Mouse (Mus musculus): ENCODE data around the gene Tep1. TPM values are rescaled to one million over a fixed set of nuclear protein-coding genes. Genes with fewer than 3 reads are reported as not detected.
"Not testable (repeated sequence)": the region's sequence is repeated elsewhere in the genome, so short reads cannot be mapped to it uniquely, and the experiment has no call there.

The Tep1 gene
- polyA plus RNA-seq, 1 experiment: 102 TPM

- Histone ChIP-seq H3K4me1 (ENCODE audit: control insufficient read depth, insufficient read depth, low read length) (no peaks in the 10 kb centered on the region; the same call in 1 of the 2 replicates), H3K27ac (ENCODE audit: control insufficient read depth, insufficient read depth, low read depth, low read length, poor library complexity) (peak within 1 kb of the TSS; percentile 78), H3K4me3 (replicated peaks; ENCODE audit: control insufficient read depth, low read depth, low read length) (peak within 1 kb of the TSS; percentile 89)
- under 1% methylated on average over 42 of the region's 42 CpGs for WGBS
- TF ChIP-seq POLR2A (IDR thresholded peaks at IDR 0.05; ENCODE audit: borderline replicate concordance, control insufficient read depth, low read depth, low read length) (peak; percentile 87; the same call in 1 of the 2 replicates), CTCF (IDR thresholded peaks at IDR 0.05; ENCODE audit: control insufficient read depth, insufficient read depth, low read length) (no peak)
Measured at GRCm38 (mm10) chr14:50807487-50808072, 62.8 kb downstream of the Tep1 start, which contains the start of the genes Ccnb1ip1 and Parp2. TSS of gene Ccnb1ip1 (minus strand) at chr14:50807732. TSS of gene Parp2 (plus strand) at chr14:50807841.

- 75% methylated on average over 5 of the region's 5 CpGs for WGBS
- not testable (repeated sequence) for H3K27ac ChIP-seq (ENCODE audit: control insufficient read depth, insufficient read depth, low read depth, low read length, poor library complexity); H3K4me1 ChIP-seq (ENCODE audit: control insufficient read depth, insufficient read depth, low read length); H3K4me3 ChIP-seq (replicated peaks; ENCODE audit: control insufficient read depth, low read depth, low read length)
Measured at GRCm38 (mm10) chr14:50806469-50806868, 63.9 kb downstream of the Tep1 start.

DNA sequence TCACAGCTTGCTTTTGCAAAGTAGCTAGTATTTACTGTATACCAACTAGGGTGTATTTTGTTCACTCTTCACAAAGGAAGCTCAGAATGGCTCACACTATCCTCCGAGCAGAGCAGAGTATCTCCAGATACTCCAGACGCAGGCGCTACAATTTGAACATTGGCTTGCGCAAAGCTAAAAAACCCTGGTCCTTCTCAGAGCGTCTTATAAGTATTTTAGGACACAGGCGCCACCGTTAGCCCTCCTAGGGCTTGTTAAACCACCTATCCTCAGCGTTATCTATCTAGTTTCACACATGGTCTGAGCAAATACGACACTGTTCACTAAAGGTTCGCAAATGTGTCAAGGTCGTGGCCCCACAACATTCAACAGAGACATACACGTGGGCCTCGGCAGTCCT is 65.7 kb downstream of the Tep1 start:
- WGBS: 88% methylated on average over 13 of the region's 13 CpGs
- H3K27ac ChIP-seq (ENCODE audit: control insufficient read depth, insufficient read depth, low read depth, low read length, poor library complexity): no peak overlapping the region
- no peak for TF ChIP-seq POLR2A (IDR thresholded peaks at IDR 0.05; ENCODE audit: borderline replicate concordance, control insufficient read depth, low read depth, low read length)
- no peak for TF ChIP-seq CTCF (IDR thresholded peaks at IDR 0.05; ENCODE audit: control insufficient read depth, insufficient read depth, low read length)
- H3K4me3 ChIP-seq (replicated peaks; ENCODE audit: control insufficient read depth, low read depth, low read length): no peak overlapping the region
- no peaks in the 10 kb centered on the region; the same call in 1 of the 2 replicates for H3K4me1 ChIP-seq (ENCODE audit: control insufficient read depth, insufficient read depth, low read length)

DNA sequence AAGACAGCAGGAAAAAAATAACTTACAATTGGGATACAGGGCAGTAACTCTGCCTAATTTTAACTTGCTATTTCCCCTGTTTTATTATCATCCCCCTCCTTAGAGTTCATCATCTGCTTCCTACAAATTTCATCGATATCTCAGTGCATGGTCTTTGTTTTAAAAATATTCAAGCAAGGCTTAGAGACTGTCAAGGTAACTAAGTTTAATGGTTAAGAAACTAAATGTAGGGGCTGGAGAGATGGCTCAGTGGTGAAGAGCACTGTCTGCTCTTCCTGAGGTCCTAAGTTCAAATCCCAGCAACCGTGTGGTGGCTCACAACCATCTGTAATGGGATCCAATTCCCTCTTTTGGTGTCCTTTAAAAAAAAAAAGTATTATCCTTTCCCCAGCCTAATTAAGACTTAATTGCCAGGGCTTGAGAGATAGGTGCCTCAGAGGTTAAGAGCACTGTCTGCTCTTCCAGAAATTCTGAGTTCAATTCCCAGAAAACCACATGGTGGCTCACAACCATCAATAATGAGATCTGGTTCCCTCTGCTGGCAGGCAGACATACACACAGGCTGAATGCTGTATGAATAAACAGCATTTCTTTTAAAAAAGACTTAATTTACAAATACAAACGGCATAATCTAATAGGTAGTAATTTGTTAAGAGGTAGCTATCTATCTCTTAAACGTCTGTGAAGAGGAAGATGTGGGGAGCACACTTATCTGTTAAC is 67.4 kb downstream of the Tep1 start:
- Histone ChIP-seq H3K4me3 (replicated peaks; ENCODE audit: control insufficient read depth, low read depth, low read length) (no peak overlapping the region), H3K4me1 (ENCODE audit: control insufficient read depth, insufficient read depth, low read length) (no peaks in the 10 kb centered on the region; the same call in 1 of the 2 replicates), H3K27ac (ENCODE audit: control insufficient read depth, insufficient read depth, low read depth, low read length, poor library complexity) (no peak overlapping the region)
- no peak for TF ChIP-seq CTCF (IDR thresholded peaks at IDR 0.05; ENCODE audit: control insufficient read depth, insufficient read depth, low read length)
- TF ChIP-seq POLR2A (IDR thresholded peaks at IDR 0.05; ENCODE audit: borderline replicate concordance, control insufficient read depth, low read depth, low read length): no peak
- 53% methylated on average over 4 of the region's 4 CpGs for WGBS

GRCm38 (mm10) chr14:50802441-50802840 is 67.9 kb downstream of the Tep1 start:
- WGBS: 79% methylated on average over 6 of the region's 6 CpGs
- no peak overlapping the region for H3K4me3 ChIP-seq (replicated peaks; ENCODE audit: control insufficient read depth, low read depth, low read length)
- no peaks in the 10 kb centered on the region; the same call in 1 of the 2 replicates for H3K4me1 ChIP-seq (ENCODE audit: control insufficient read depth, insufficient read depth, low read length)
- H3K27ac ChIP-seq (ENCODE audit: control insufficient read depth, insufficient read depth, low read depth, low read length, poor library complexity): no peak overlapping the region
- TF ChIP-seq CTCF (IDR thresholded peaks at IDR 0.05; ENCODE audit: control insufficient read depth, insufficient read depth, low read length) (no peak), POLR2A (IDR thresholded peaks at IDR 0.05; ENCODE audit: borderline replicate concordance, control insufficient read depth, low read depth, low read length) (no peak)

- Histone ChIP-seq H3K27ac (ENCODE audit: control insufficient read depth, insufficient read depth, low read depth, low read length, poor library complexity) (no peak overlapping the region), H3K4me3 (replicated peaks; ENCODE audit: control insufficient read depth, low read depth, low read length) (no peak overlapping the region), H3K4me1 (ENCODE audit: control insufficient read depth, insufficient read depth, low read length) (no peaks in the 10 kb centered on the region; the same call in 1 of the 2 replicates)
- 7% methylated on average over 3 of the region's 3 CpGs for whole genome bisulfite sequencing
- no peak for TF ChIP-seq CTCF (IDR thresholded peaks at IDR 0.05; ENCODE audit: control insufficient read depth, insufficient read depth, low read length)
- no peak for TF ChIP-seq POLR2A (IDR thresholded peaks at IDR 0.05; ENCODE audit: borderline replicate concordance, control insufficient read depth, low read depth, low read length)
Measured at GRCm38 (mm10) chr14:50799502-50800259, 70.7 kb downstream of the Tep1 start.

DNA sequence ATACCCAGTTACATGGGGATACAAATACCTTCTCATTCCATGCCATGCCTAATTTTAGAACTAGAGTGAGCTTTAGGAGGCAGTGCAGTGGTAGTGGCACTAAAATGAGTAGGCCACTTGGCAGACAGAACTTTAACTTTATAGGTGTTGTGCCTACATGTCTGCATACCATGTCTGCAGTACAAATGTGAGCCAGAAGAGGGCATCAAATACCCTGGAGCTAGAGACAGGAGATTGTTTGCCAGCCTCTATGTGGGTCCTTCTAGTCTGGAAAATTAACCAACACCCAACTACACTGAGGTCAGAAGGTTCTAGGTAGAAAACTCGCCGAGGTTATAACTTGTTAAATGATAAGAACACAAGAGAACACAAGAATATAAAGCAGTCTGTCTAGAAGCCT is 71.8 kb downstream of the Tep1 start:
- Histone ChIP-seq H3K4me1 (ENCODE audit: control insufficient read depth, insufficient read depth, low read length) (no peaks in the 10 kb centered on the region; the same call in 1 of the 2 replicates), H3K27ac (ENCODE audit: control insufficient read depth, insufficient read depth, low read depth, low read length, poor library complexity) (no peak overlapping the region), H3K4me3 (replicated peaks; ENCODE audit: control insufficient read depth, low read depth, low read length) (no peak overlapping the region)
- WGBS: 85% methylated on average over 2 of the region's 2 CpGs
- TF ChIP-seq CTCF (IDR thresholded peaks at IDR 0.05; ENCODE audit: control insufficient read depth, insufficient read depth, low read length) (no peak), POLR2A (IDR thresholded peaks at IDR 0.05; ENCODE audit: borderline replicate concordance, control insufficient read depth, low read depth, low read length) (no peak)

GRCm38 (mm10) chr14:50796464-50796863 is 73.9 kb downstream of the Tep1 start:
- TF ChIP-seq POLR2A (IDR thresholded peaks at IDR 0.05; ENCODE audit: borderline replicate concordance, control insufficient read depth, low read depth, low read length): no peak
- no peak for TF ChIP-seq CTCF (IDR thresholded peaks at IDR 0.05; ENCODE audit: control insufficient read depth, insufficient read depth, low read length)
- Histone ChIP-seq H3K4me1 (ENCODE audit: control insufficient read depth, insufficient read depth, low read length) (no peaks in the 10 kb centered on the region; the same call in 1 of the 2 replicates), H3K4me3 (replicated peaks; ENCODE audit: control insufficient read depth, low read depth, low read length) (no peak overlapping the region), H3K27ac (ENCODE audit: control insufficient read depth, insufficient read depth, low read depth, low read length, poor library complexity) (no peak overlapping the region)
- 70% methylated on average over 1 of the region's 1 CpGs for WGBS
